Mouse (Mus musculus) layer of hippocampus, adult 9-10 months (tissue): ENCODE measurements at regions not wholly inside any gene's neighbourhood (a gene's known extent, or its start where the extent isn't known, plus 50 kb on each side); places are given as distances from the start of the nearest gene placed in this dataset.
"Not testable (repeated sequence)": the region's sequence is repeated elsewhere in the genome, so short reads cannot be mapped to it uniquely, and the experiment has no call there.

Experiments
- DNase-seq: peaks from one replicate; pipeline ENCODE4 v3.0.0; 2022; ENCODE audit warnings: low spot score

DNA sequence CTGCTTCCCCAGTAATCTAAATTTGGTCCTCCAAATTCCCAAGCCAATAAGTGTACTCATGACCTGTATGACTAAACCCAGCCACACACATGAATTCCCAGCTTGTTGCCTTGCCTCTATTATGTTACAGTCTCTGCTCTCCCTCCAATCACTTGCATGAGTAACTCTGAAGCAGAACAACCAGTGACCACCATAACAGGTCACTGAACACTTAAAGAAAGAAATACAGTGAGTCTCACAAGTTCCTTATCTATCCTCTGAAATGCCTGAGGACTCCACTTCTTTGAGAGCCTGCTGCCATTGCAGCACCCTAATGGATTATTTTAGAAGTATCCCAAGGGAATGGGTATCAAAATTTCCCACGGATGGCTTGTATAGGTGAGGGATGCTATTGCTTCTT lies 909.7 kb downstream of the Sorcs3 start:
- no peak for DNase-seq

DNA sequence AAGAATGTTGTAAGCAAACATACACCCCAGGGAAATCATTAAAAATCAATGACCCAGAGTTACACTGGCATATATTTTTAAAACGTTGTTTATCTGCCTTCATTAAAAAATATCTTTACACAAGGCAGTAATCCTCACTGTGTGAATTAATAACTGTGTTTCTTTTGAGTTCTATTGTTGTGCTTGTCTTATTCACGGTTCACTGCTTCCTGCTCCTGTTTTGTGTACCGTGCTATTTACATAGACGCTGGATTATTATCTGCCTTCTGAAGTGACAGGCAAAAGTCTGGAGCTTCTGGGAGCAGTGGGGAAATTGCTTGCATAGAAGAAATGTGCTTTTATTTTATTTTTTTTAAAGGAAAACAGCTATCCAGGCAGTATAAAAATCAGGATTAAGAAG lies 925.8 kb downstream of the Sorcs3 start:
- DNase-seq = no peak

DNA sequence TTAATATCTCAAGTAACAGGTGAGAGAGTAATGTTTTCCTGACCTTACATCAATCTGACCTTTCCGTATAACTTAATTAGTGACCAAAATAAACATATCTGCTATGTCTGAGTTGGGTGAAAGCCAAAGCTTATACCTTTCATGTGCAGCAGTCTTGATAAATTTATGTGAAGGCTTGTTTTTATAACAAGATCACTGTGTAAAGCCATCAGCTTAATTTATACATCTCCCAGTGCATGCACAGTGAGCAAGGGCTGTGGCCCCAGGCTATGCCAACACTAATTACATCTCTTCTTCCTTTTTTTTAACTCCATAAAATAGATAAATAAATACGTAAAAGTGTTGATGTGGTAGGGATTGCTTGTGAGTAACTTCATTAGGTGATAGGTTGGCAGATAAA lies 966.3 kb downstream of the Sorcs3 start:
- DNase-seq = no peak

DNA sequence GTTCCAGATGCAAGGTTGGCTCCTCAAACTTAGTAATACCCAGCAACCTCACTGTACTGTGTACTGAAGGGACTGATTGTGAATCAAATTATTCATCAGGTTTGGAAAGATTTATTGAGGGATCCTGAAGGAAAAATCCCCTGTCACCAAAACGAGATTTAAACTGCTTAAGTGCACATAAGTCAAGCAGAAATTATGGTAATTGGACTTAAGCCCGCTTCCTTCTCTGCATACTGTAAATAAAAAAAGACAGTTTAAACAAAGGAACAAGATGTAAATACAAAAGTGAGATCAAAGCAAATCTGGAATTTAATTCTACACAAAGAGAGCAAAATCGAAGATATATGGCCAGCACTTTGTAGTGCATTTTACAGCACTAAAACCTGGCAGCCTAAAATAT lies 1002.1 kb downstream of the Sorcs3 start:
- DNase-seq = no peak

DNA sequence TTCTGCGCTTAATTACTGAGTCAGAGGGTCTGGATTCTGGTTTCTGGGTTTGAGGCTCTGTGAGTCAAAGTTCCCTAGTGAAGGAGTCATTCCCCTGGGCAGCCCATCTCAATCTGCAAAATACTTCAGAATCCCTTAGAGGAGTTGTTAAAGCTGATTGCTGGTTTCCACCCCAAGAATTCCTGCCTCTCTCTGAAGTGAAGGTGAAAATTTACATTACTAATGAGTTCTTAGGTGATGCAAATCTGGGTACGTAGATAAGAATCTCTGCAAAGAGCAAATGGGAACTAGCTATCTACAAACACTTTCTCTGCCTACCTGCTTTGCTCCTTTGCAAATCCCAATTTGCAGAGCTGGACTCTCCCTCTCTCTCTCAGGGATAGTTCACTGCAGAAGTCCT lies 1036.8 kb downstream of the Sorcs3 start:
- DNase-seq = no peak

DNA sequence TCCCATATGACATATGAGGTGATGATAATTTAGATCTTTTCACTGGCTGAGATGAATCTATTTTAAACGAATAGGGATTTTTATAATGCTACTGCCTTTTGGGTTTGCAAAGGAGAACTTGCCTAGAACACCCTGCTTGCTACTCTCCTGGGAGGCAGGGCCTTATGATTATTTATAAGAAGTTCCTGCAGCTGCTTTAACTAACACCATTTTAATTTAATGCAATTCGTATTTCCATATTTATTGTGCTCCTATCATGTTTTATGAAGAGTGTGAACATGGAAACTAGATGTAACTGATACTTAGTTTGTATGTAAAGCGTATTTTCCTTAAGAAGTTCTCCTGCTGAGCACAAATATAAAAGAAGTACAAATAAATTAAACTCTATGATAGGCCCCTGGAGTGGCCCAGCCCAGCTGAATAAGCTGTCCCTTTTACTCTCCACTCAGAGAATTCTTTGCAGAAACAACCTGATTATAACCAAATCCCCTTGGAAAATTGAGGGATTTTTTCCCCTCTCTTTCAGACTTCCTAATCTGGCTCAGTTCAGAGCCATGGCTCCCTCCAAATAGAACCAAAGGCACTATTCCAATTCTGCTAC lies 1039.4 kb downstream of the Sorcs3 start:
- no peak for DNase-seq

DNA sequence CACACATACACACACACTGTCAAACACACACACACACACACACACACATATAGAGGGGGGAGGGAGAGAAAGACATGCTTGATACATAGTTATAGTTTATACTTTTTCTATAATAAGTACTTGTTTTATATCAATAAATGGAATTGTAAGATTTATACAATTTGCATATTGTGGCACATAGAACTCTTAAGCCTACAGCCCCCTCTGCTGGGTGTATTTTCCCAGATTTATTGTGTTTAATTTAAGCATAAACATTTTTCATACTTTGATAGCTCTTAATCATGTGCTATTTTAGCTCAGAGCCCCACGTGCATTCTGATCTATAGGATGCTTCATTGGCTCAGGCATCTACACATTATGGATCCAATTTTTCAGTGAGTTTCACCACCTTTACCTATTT lies 1058.8 kb downstream of the Sorcs3 start:
- DNase-seq = peak; percentile 41

DNA sequence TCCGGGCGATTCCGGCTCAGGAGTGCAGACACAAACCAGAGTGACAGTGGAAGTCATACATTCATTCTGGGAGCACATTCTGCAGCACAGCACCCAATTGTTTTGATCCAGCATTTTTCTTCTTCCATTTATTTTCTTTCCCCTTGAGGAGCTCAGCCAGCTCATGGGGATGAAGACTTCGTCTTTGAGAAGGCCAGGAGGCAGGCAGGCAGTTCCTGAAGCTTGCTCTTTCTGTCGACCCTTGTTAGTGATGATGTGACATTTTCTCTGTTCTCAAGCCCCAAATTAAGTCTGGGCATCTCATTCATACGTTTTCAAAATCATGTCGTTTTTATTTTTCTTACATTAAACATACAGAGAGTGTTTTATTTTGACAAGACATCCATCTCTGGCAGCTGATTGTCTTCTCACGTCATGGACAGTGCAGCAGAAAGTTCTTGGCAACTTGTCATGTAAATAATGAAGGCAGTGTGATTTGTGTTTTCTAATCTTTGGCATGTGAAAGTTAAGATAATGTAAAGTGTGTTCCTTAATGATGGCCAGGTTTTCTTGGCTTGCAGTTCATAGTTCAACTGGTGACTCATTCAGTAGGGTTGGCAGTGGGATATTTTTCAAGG lies 1062.1 kb downstream of the Sorcs3 start:
- DNase-seq = no peak

DNA sequence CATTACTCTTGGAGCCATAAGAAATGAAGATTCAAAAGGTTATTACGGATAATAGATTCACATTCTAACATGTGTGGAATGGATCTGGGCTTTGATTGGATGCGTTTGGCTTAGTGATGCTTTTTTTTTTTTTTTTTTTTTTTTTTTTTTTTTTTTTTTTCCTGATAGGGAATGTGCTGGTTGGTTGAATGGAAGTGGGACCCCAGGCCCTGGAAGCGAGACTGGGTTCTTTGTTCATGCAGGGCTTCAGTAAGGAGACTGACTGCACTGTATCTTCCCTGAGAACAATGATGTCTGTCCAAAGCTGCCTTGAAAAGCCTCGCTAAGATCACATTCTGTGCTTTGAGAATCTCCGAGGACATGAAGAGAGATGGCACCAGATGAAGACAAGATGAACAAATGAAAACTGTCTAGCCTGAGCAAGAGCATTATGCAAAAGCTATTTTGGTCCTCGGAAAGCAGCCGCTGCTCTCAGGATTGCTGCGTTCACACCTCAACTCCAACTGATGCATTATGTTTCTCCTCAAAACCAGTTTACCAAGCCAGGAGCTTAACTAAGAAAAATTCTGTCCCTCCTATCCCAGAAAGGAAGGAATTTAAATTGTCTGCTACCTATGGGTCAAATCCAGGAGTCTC lies 1076.9 kb downstream of the Sorcs3 start:
- no peak for DNase-seq

DNA sequence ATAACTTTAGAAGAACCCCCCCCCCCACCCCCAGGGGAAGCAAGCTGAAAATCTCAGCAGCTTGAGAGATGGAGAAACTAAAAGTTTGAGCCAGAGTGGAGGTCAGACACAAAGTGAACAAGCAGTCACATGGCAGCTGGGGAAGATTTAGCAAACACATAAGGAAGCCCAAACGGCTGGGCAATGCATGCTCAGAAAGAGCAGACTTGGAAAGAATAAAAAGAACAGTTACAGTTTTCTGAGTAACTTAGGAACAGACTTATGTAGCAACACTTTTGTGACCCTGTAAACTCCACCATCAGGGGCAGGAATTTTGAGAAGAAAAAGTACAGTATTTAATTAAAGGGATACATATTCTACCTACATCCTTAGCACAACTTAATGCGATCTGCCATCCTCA lies 1089.2 kb downstream of the Sorcs3 start:
- no peak for DNase-seq

DNA sequence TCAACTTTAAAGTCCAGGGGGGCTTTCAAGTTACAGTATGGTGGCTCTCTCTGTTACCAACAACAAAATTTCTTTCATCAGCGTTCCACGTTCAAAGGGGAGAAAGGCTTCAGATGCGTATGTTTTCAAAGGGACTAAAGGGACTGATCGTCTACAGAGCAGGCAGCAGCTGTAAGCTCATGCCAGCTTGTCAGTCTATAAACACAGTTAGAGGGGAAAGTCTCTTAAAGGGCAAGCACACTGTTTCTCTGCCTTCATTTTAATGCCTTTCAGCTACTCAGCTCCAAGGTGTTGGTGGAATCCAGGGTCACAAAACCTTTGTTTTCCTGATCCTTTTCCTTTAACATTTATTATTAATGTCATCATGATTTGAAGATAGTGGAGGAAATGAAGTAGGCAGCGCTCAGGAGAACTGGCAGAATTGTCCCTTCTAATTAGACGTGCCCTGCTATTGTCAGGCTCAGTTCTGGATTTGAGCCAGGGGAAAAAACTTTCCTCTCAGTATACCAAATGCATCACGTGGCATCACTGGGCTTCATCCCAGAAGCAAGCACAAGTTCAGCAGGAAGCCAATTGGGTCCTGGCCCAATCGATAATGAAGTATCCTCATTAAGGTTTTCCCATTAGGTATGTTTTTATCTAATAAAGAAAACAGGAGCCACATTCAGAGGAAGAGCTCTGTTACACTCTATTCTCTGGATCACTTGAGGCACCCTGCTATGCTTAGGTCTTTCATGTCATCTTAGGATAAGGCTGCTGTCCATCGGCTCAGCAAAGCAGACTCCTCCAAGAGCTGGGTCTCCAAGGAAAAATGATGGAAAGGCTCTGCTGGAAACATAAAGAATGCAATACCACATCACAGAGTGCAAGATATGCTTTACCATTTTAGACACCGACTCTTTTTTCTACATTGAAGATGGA lies 1093.8 kb downstream of the Sorcs3 start:
- no peak for DNase-seq

DNA sequence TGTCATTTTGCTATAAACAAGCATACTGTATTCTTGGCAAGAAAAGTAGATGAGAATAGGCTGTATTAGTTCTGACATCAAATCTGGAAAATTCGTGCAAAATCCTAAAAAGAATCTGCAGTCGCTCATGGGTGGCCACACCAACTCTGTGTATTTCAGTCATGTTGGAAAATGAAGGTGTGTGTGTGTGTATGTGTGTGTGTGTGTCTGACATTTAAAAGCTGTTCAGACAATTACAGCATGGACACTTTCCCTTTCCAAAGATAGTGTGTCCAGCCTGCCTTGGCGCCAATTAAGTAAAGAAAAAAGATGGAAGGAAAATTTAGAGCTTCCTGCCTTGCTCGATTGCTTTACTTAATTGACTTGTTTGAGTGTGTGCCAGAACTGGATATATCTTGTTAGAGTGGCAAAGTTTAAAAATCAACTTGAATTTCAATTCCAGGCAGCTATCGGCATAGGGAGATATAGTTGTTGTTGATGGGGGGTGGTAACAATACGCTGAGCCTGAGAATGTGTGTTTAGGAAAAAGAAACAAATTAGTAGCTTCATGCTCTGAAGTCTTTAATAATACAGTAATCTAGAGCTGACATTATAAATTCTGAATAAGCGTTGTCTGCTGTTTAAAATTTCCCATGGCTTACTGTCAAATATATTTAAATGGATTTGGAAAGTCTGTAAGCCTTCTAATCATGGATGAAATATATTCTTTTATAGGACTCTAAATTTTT lies 1095.7 kb downstream of the Sorcs3 start:
- no peak for DNase-seq

DNA sequence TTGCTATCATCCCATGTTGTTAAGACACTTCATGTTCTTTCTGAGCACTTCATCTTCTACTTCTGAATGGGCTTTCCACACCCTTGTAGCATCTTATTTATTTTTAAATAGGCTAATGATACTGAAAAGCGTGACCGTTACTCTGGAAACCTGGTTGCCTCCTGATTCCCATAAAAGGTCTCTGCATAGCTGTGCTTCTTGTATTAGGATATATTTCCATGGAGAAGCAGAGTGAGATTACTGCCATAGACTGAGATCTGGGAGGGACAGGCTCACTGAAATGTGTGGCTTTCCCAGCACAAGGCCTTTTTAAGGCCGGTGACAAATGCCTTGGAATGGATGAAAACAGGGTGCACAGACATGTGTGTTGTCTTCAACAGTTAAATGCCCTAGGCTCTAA lies 1100.0 kb downstream of the Sorcs3 start:
- DNase-seq = no peak

DNA sequence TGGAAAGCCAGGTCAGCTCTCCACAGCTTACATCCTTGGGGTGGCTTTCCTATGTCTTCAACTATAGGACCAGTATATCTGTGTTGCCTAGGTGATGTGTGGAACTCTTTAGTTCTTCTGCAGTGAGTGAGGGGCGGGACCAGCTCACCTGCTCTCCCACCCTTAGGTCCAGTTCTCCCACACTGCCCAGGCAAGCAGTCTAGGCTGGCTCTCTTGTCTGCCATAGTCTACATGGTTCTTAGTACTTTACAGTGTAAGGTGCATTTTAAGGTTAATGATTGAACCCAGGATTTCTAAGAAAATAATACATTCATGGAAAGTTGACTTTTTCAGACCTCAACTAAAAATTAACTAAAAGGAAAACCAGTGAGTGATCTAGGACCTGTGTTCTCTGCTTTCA lies 1108.4 kb downstream of the Sorcs3 start:
- DNase-seq = no peak

DNA sequence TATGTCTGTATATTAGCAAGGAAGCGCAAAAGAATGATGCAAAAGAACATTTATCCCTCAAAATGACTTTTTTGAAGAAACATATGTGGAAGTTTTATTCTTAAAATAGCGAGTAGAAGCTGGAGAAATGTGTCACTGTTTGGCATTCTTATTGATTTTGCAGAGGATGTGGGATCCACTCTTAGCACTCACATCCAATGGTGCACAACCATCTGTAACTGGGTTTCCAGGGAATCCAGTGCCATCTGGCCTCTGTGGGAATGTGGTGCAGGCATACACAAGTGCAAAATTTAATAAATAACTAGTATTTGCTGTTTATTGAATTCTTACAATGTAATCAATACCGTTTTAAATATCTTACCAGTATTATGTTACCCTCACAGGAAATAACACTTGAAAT lies 1153.8 kb downstream of the Sorcs3 start:
- DNase-seq = peak; percentile 50

DNA sequence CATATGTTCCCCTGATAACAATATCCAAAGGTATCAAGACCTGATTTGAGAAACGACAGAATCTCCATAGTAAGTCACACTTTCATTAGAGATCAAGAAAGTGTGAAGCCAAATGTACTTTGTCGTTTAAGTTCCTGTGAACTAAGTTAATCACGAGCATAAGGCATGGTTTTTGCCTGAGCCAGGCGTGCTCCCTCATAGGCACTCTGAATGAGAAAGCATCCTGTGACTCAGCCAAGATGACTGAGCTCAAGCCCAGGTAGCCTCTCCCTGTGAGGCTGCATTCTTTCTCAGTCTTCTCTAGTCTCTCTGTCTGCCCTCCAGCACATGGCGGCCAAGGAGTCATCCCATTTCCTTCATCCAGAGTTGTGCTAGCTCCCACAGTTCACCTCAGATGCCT lies 1154.9 kb downstream of the Sorcs3 start:
- DNase-seq = no peak

DNA sequence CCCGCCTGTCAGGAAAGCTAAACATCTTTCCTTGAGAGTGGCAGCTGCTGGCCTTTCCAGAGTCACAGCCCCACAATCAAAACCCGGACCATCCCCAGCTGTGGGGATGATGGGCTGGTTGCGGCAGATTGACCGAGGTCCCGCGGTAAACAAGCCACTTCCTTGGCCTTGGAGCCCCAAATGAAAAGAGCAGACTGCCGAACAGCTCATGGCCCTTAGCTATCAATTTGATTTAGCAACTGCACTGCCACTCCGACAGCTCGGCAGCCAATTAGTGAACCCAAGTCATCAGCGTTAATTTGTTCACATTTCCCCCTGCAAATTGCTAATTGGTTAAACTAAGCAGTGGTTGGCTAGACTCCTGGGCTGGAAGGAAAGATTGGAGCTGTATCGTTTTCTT lies 1155.3 kb downstream of the Sorcs3 start:
- not testable (repeated sequence) for DNase-seq

DNA sequence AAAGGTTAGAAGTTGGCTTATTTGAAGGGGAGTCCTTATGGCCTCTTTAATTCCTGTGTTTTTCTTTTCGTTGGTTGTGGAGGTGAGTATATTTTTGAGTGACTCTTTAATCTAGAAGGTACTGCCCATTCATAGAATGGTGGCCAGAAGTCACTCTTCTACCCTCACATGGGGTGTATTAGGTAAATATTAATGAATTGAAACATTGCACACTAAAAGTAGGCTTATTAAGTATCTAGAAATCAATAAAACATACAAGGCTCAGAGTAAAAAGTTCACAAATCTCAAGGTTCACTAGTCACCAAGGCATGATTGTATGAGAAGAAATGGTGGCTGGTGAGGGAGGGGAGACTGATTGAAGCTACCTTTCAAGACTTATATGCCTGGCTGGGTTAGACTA lies 1167.1 kb downstream of the Sorcs3 start:
- DNase-seq = no peak

DNA sequence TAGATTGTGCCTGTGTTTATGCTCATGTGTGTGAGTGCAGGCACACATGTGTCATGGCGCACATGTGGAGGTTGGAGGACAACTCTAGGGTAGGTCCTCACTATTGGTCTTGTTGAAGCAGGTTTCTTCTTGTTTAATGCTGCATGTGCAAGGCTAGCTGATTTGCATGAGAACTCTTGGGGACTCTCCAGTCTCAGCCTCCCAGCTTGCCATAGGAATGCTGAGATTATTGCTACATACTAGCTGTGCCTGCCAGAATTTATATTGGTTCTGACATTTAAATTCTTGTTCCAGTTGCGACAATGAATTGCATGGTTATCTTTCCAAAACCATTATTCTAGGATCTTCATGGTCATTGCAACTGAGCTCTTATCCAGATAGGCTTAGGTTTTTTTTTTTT lies 1168.5 kb downstream of the Sorcs3 start:
- DNase-seq = no peak

DNA sequence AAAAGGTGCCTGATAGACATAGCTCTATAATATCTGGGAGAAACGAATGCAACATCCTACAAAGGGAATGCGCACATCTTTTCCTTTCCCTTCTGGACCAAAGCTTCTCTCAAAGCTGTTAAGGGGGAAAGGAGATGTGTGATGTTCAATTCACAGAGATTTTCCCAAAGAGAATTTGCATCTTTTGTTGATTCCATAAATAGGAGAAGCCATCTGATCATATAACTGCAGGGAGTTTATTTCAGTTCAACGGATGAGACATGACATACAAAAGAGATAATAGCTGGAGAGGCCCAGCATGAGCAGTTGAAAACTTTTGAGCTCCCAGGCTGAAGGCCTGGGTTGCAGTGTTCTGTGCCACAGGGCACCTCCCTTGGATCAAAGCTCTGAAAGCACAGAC lies 1169.1 kb downstream of the Sorcs3 start:
- DNase-seq = no peak

DNA sequence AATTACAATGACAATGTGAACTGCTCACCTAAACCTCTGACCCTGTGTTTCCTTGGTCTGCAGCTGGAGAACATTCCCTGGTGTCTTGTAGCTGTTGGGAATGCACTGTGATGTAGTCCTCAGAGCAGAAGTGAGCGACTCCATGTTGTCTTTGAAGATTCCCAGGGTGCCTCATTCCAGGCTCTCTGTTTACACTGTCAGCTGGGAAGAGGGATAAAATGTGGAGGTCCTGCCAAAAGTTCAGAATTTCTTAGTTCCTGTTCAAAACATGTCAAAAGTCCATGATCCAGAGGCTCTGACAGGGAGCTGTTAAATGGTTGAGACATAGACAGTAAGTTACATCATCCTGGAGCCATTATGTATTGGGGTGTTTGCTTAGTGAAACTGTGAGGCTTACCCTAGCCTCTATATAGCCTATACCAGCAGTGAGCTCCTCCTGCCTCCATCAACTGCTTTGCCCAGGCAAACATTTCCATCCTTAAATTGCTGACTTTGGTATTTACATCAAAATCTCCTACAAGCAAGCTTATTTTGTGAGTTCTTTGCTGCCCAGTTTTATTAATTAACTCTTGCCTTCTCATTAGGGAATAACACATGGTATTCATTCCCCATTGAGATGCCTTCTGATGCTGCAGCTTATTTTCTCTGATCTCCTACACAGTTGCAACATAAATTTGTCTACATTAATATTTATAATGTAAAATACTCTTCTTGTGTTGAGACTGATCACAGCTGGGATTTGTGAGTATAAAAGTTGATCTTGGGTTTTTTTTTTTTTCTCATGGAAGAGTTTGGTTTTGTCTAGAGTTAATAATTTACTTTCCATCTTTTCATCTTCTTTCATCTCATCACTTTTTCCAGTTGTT lies 1170.2 kb downstream of the Sorcs3 start:
- no peak for DNase-seq
